Mouse (Mus musculus) liver, postnatal 0 days (tissue): ENCODE measurements at regions not wholly inside any gene's neighbourhood (a gene's known extent, or its start where the extent isn't known, plus 50 kb on each side); places are given as distances from the start of the nearest gene placed in this dataset.

Experiments
- CTCF ChIP-seq: sonication (generic); IDR thresholded peaks from 2 replicates; pipeline ENCODE4 v1.5.1; 2016; ENCODE audit warnings: antibody characterized with exemption, low read depth
- EP300 ChIP-seq: IDR thresholded peaks from 2 replicates; pipeline ENCODE4 v1.6.1; 2016; ENCODE audit warnings: antibody characterized with exemption, low read depth, mild to moderate bottlenecking

- TF ChIP-seq EP300: no peak
- TF ChIP-seq CTCF: peak; percentile 62
Observed at GRCm38 (mm10) chr4:114685454-114685853, 136.1 kb upstream of the Gm12830 start.
